Mouse (Mus musculus): ENCODE data around the gene Ccdc130. TPM values are rescaled to one million over a fixed set of nuclear protein-coding genes. Genes with fewer than 3 reads are reported as not detected.

Ccdc130 gene
- 22.5 and 25.3 TPM in 2 replicates for total RNA-seq (2017)

DNA sequence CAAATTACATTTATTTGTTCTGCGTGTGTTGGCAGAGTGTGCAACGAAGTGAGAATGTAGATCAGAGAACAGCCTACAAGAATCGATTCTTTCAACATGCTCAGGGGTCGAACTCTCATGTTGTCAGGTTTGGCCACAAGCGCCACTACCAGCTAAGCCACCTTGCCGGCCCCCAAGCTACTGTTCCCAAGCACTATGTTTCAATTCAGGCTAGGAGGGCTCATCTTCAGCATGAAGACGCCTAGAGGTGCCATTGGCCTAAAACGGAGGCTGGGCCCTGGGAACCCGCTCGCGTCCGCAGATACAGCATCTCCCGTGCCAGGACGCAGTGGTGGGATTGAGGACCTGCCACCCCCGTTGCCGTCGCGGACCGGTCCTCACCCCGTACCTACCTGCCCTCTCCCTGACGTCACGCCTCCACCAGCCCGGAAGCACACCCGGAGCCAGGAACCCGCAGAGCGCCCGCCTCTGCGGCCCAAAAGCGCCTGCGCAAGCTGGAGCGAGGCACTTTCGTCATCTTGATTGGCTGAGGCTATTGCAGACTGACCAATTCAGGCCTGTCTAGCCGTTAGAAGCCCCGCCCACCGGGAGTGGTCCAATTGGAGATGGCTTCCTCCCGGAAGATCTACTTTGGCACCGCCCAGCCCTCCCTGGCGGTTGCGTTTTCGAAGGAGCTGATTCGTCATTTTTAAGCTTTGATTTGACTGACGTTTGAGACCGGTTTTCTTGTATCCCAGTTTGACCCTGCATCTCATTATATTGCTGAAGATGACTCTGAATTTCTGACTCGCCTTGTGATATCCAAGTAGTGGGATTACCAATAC is at the start of gene Ccdc130:
Gene Ccdc130 (minus strand): TSS at position 431 of the 824 bp plus-strand sequence.
- peak; percentile 97 for ATAC-seq (ENCODE audit: extremely low read depth, insufficient number of reproducible peaks, low FRiP score, poor library complexity, severe bottlenecking)

DNA sequence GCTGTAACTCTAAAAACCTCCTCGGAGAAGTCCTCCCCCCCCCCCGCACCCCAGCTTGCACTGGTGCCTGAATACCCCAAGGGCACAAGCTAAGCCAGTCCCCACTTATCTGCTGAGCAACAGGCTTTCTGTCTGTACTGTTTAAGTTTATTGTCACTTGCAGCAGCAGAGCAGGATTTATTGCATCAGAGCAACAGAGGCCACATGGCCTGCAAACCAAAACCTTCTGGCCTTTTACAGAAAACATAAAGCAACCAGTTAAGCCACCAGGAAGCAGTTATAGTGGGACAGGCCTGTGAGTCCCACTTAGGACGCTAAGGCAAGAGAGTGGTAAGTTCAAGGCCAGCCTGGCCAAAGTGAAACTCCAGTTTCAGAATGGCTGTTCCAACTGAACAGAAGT is 38.2 kb upstream of the Ccdc130 start:
- no peak for ATAC-seq (ENCODE audit: extremely low read depth, insufficient number of reproducible peaks, low FRiP score, poor library complexity, severe bottlenecking)

DNA sequence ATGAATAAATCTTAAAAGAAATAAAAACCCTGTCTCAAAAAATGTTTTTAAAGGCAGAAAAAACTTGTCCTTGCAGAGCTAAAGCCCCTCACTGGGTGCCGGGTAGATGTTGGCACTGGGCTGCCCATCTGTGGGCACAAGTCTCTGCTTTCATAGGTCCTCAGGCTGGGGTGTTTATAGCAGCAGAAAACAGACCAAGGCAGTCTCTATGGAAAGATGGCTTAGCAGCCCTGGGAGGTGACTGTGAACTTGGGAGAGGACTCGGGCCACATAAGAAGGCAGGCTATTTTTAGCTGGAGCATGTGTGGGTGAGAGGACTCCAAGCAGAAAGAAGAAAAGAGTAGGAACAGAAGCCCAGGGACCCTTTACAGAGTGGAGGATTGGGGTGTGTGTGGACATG is 33.8 kb upstream of the Ccdc130 start:
- no peak for ATAC-seq (ENCODE audit: extremely low read depth, insufficient number of reproducible peaks, low FRiP score, poor library complexity, severe bottlenecking)

DNA sequence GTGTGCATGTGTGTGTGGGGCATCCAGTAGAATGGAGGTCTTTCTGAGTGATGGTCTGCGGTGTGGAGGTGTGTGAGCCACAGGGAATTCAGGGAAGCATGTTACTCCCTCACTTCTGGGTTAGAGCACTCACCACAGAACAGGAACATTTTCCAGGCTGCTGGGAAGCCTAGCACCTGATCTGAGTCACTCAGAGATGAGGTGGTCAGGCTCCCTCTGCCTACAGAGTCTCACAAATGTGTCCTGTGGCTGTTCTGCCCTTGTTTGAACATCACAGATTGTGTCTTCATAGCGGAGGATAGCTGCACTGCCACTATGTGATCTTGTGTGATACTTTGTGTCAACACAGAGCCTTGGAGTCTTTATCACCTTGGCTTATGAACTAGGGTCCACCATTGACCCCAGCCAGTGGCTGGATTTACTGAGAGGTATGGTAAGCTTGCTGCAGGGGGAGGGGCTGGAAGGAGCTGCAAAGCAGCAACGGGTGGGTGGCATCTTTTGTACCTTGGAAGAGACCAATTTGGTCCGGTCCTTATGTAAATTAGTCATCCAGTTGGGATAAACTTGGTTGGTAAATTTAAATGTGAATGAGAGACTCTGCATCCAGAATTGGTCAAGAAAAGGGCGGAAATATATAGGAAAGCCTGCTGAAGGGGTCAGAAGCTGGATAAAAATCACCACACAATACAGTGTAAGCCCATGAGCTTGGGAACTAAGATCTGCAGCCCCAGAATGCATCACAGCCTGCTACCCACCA is 27.0 kb upstream of the Ccdc130 start:
- ATAC-seq (ENCODE audit: extremely low read depth, insufficient number of reproducible peaks, low FRiP score, poor library complexity, severe bottlenecking): no peak

DNA sequence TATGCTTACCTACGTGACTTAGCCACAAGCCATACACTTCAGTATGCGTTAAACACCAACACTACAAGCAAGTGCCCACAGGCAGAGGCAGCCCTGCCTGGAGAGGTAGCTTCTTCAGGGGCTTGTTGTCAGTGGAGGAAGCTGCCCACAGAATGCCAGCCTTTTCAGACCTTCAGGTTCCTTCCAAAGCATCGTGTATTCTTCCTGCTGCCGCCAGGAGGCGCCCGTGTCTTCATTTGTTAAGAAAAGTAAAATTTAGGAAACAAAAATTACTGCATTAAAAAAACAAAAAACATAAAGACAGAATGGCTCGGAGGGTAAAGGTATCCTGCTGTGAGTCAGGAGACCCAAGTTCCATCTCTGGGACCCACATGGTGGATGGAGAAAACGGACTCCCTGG is 21.5 kb upstream of the Ccdc130 start:
- no peak for ATAC-seq (ENCODE audit: extremely low read depth, insufficient number of reproducible peaks, low FRiP score, poor library complexity, severe bottlenecking)

DNA sequence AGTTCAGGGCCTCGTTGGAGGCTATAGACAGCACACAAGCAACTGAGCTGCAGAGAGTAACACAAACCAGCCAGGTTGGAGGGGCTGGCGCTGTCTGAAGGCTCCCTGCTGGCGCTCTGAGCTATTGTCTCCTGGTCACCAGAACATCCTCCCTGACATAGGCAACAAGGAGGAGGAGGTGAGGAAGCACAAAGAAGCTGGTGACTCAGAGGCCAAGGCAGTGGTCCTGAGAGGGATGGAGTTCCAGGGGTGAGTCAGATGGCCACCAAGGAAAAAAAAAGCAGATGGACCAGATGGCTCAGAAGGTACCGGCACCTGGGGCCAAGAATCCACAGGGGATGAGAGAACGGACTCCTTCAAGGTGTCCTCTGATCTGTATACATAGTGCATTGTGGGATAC is 20.9 kb upstream of the Ccdc130 start:
- ATAC-seq (ENCODE audit: extremely low read depth, insufficient number of reproducible peaks, low FRiP score, poor library complexity, severe bottlenecking): no peak

DNA sequence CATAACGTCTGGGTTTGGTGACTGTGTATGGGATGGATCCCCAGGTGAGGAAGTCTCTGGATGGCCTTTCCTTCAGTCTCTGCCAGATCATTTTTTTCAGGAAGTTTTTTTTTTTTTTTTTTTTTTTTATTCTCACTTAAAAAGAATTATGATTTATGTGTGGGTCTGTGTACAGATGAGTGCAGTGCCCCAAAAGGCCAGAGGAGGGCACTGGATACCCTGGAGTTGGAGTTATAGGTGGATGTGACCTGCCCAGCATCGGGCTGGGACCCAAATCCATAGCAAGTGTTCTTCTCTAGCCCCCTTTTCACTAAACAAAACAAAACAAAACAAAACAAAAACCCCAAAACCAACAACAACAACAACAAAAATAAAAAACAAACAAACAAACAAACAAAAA is 18.7 kb upstream of the Ccdc130 start:
- ATAC-seq (ENCODE audit: extremely low read depth, insufficient number of reproducible peaks, low FRiP score, poor library complexity, severe bottlenecking): peak; percentile 33; the same call in 1 of the 2 replicates

DNA sequence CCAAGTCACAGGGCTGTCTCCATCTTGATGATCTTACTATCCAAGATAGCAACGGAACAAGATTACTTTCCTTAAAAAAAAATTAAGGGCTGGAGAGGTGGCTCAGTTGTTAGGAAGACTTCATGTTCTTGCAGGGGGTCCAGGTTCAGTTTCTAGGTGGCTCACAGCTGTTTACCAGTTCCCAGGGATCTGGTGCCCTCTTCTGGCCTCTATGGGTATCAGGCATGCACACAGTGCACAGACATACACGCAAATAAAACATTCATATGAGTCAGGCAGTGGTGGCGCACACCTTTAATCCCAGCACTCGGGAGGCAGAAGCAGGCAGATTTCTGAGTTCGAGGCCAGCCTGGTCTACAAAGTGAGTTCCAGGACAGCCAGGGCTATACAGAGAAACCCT is 15.5 kb upstream of the Ccdc130 start:
- peak; percentile 53; the same call in 1 of the 2 replicates for ATAC-seq (ENCODE audit: extremely low read depth, insufficient number of reproducible peaks, low FRiP score, poor library complexity, severe bottlenecking)

DNA sequence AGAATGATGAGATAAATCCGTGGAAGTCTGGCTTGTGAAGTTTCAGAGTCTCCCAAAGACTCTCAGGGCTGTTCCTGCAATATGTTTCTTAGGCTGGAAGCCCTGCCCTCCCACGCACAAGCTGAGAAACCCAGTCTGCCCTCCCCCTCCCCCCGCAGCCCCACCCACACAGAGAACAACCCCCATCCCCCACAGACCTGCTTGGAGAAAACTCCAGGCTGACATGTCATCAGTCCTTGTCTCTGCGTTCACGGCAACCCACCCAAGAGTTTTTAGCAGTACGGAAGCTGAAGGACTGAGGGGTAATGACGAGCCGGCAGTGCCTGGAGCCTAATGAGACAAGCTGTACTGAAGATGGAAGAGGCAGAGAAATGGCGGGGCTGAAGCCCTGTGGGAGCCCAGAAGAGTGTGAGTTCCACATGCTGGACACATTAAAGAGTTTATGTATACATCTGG is 14.5 kb upstream of the Ccdc130 start:
- no peak for ATAC-seq (ENCODE audit: extremely low read depth, insufficient number of reproducible peaks, low FRiP score, poor library complexity, severe bottlenecking)

DNA sequence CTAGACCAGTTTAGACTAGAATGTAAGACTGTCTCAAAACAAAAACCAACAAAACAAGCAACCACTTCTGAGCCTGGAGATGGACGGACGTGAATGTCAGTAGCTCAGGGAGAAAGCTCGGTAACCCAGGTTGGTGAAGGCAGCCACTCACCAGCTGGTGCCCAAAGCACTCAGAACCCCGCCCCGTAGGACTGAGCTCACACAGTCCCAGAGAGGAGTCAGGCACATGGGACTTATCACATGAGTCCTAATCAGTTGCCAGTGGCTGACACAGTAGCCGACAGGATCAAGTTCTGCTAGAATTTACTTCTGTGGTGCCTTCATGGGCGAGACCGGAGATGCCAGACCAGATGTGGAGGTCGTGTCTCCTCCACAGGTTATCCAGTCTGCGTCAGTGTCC is 10.6 kb upstream of the Ccdc130 start:
- ATAC-seq (ENCODE audit: extremely low read depth, insufficient number of reproducible peaks, low FRiP score, poor library complexity, severe bottlenecking): no peak

DNA sequence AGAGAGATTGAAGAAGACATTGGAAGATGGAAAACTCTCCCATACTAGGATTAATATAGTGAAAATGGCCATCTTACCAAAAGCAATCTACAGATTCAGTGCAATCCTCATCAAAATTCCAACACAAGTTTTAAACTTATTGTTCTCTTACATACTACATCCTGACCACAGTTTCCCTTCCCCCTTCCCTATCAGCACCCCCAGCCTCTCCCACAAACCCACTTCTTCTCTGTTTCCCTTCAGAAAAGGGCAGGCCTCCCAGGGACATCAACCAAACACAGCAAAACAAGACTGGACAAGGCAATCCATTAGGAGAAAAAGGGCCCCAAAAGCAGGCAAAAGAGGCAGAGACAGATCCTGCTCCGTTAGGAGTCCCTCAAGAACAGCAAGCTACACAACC is 6.3 kb upstream of the Ccdc130 start:
- no peak for ATAC-seq (ENCODE audit: extremely low read depth, insufficient number of reproducible peaks, low FRiP score, poor library complexity, severe bottlenecking)

DNA sequence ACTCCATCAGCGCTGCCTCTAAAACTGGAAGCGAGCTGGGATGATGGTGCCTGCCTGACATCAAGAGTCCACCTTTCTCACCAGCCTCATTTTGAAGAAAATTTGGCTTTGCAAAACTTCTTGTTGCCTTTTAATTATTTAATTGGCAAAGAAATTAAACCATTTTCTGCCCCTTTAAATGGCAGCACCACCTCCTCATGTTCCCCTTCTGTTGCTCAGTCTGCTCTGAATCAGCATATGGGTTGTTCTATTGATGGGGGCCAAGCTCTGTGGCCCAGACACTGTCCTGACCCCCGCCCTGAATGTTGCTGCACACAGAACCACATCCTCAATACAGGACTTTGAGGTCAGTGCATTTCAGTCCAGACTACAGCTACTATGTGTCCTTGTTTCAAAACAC is 3.8 kb upstream of the Ccdc130 start:
- no peak for ATAC-seq (ENCODE audit: extremely low read depth, insufficient number of reproducible peaks, low FRiP score, poor library complexity, severe bottlenecking)

DNA sequence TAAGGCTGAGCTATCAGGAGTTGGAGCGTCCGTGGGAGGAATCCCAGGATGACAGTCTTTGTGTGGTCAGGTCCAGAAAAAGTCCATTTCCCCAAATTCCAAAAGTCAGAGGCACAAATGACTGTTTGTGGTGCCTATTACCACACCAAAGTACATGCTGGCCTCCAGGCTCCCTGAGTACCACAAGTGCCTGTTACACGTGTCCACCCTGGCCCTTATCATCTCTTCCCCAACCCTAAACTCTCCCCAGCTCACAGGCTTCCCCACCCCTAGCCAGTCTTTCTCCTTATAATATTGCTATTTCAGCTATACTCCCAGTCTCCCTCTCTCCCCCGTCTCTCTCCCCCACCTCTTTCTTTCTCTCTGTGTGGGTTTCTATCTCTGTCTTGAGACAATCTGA is 2.1 kb upstream of the Ccdc130 start:
- no peak for ATAC-seq (ENCODE audit: extremely low read depth, insufficient number of reproducible peaks, low FRiP score, poor library complexity, severe bottlenecking)

DNA sequence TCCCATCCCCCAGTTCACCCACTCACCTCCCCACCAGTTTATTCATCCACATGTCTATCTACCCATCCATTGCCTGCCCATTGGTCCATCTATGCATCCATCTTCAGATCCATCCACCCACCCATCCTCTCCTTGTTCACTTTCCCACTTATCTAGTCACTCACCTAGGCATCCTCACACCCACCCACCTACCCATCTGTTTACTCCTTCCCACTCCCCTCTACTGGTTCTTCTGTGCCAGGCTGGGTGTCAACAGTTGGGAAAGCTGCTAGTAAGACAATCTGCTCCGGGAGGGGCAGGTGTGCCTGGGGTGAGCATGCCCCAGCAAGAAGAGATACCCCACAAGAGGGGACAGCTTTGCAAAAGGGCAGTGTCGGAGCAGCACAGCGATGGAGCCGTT is 9.1 kb downstream of the Ccdc130 start:
- no peak for ATAC-seq (ENCODE audit: extremely low read depth, insufficient number of reproducible peaks, low FRiP score, poor library complexity, severe bottlenecking)

DNA sequence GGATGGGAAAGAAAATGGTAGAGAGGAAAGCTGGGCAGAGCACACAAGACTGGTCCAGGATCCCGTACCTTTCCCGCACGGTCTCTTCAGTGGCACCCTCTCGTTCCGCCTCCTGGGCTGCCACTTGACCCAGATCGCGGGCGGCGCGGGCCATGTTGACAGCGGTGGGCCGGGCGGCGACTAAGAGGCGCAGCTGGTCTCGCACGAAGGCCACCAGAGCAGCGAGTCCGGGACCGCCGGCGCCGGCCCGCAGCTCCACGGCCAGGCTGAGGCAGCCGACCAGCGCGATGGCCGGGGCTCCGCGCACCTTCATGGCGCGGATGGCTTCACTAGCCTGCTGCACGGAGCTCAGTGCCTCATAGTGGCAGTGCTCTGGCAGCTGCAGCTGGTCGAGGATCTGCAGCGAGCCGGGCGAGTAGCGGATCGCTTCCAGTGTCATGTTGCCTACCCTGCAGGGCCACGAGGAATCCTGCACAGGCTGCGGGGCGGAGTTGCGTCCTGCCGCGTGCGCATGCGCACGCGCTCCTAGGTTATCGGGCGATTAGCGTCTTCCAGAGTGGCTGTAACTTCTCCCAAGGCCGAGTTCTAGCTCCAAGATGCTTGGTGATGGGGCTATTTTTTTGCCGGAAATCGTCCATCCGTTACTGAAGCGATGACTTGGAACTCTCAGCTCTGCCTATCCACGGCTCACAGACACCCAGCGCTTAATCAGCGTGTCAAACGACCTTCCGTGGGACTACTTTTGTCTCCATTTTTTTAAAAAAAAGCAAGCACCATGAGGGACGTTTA is 13.2 kb downstream of the Ccdc130 start, which contains the start of gene Mri1:
Gene Mri1 (minus strand): TSS at position 505 of the 789 bp plus-strand sequence.
- peak; percentile 64 for ATAC-seq (ENCODE audit: extremely low read depth, insufficient number of reproducible peaks, low FRiP score, poor library complexity, severe bottlenecking)

DNA sequence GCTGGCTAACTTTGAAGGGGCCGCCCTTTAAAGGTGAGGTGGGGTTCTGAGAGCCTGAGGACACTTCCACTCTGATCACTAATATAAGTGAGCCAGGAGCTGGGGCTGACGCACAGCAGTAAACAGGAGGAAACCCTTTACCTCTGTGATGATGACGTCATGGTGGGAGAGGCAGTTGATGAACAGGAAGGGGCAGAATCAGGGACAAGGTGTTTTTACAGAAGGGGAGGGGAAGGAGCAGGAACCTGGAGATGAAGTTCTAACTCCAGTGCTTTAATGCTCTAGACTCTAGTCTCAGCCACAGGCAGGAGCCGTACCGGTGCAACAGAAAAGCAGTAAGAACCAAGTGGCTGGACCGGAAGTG is 13.7 kb downstream of the Ccdc130 start:
- ATAC-seq (ENCODE audit: extremely low read depth, insufficient number of reproducible peaks, low FRiP score, poor library complexity, severe bottlenecking): peak; percentile 51

DNA sequence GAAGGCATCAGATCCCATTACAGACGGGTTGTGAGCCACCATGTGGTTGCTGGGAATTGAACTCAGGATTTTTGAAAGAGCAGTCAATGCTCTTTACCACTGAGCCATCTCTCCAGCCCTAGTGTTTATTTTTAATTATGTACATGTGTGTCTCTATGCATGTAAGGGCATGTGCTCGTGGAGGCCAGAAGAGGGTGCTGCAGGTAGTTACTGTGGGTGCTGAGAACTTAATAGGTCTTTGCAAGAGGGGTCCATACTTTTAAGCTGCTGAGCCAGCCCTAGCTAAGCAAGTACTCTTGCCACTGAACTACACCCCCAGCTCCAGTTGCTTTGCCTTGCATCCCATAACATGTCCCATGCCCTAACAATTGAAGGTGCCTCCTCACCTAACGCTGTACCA is 14.3 kb downstream of the Ccdc130 start:
- no peak for ATAC-seq (ENCODE audit: extremely low read depth, insufficient number of reproducible peaks, low FRiP score, poor library complexity, severe bottlenecking)

DNA sequence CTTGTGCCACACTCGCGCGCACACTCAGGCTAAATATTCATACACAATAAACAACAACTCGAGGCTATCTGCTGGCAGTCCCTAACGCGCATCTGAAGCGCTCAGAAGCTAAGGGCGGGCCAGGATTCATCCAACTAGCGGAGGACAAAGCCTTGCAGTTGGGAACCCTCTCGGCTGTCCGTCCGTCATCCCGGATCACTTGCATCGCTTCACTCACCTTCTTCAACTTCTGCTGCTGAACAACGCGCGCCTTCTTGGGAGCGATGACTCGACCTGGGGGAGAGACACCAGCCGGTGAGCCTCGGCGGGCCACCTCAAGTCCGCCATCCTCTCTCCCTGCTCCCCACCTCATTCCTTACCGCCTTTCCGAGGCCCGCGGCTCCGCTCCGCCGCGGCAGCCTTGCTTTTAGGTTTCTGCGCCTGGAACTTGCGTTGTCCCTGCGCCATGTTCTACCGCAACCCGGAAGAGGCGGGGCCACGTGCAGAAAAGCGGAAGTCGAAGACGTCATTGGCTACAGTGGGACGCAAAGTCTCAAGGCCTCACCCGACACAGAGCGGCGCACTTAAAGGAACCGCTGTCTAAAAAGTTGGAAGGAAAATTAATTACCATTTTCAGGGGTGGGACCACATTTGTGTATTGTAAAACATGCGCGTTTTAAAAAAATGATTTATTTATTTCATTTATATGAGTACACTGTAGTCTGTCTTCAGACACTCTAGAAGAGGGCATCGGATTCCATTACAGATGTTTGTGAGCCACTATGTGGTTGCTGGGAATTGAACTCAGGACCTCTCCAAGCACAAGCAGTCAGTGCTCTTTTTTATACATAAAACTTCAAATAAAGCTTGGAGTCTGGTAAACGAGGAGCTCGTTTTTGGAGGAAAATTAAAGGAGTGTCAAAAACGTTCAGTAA is 20.7 kb downstream of the Ccdc130 start, which contains the start of gene D8Ertd738e:
Gene D8Ertd738e (minus strand): TSS at position 463 of the 914 bp plus-strand sequence.
- peak; percentile 97 for ATAC-seq (ENCODE audit: extremely low read depth, insufficient number of reproducible peaks, low FRiP score, poor library complexity, severe bottlenecking)
